Mouse (Mus musculus) CH12.LX (cell line): ENCODE measurements around the gene Btbd9.

Experiments used
- BHLHE40 ChIP-seq: IDR thresholded peaks from 2 replicates; pipeline ENCODE4 v1.6.1; 2011; ENCODE audit warnings: mild to moderate bottlenecking, low read depth, low read length, improper control_type of control experiment
- CHD2 ChIP-seq: IDR thresholded peaks from 2 replicates; pipeline ENCODE4 v1.6.1; 2011; ENCODE audit warnings: low read length, improper control_type of control experiment
- CTCF ChIP-seq, 2 experiments: IDR thresholded peaks in 1 of 2; conservative IDR thresholded peaks in 1 of 2; 2 replicates each; pipeline ENCODE4 v1.5.1; 2011 to 2012; ENCODE audit warnings: low read depth in 2 of 2, low read length in 2 of 2, improper control_type of control experiment in 1 of 2, inconsistent platforms in 1 of 2, mild to moderate bottlenecking in 1 of 2, moderate library complexity in 1 of 2
- E2F4 ChIP-seq: IDR thresholded peaks from 2 replicates; pipeline ENCODE4 v1.6.1; 2011; ENCODE audit warnings: low read depth, low read length, improper control_type of control experiment; ENCODE audit not compliant: insufficient replicate concordance
- EP300 ChIP-seq: IDR thresholded peaks from 2 replicates; pipeline ENCODE4 v1.6.1; 2011; ENCODE audit warnings: low read length, improper control_type of control experiment
- JUND ChIP-seq: conservative IDR thresholded peaks from 2 replicates; pipeline ENCODE4 v1.6.1; 2011; ENCODE audit warnings: low read depth, low read length, improper control_type of control experiment
- MAX ChIP-seq: IDR thresholded peaks from 2 replicates; pipeline ENCODE4 v1.6.1; 2011; ENCODE audit warnings: low read length, improper control_type of control experiment
- MYC ChIP-seq: IDR thresholded peaks from 2 replicates; pipeline ENCODE4 v1.6.1; 2011; ENCODE audit warnings: low read depth, mild to moderate bottlenecking, improper control_type of control experiment, low read length
- POLR2A ChIP-seq: IDR thresholded peaks from 2 replicates; pipeline ENCODE4 v1.6.1; 2011; ENCODE audit warnings: low read depth, mild to moderate bottlenecking, improper control_type of control experiment, low read length
- RAD21 ChIP-seq: IDR thresholded peaks from 2 replicates; pipeline ENCODE4 v1.6.1; 2011; ENCODE audit warnings: low read depth, mild to moderate bottlenecking, low read length, improper control_type of control experiment, moderate library complexity
- SIN3A ChIP-seq: IDR thresholded peaks from 2 replicates; pipeline ENCODE4 v1.6.1; 2012; ENCODE audit warnings: low read length, improper control_type of control experiment, inconsistent platforms
- USF2 ChIP-seq: conservative IDR thresholded peaks from 2 replicates; pipeline ENCODE4 v1.6.1; 2011; ENCODE audit warnings: low read depth, low read length, improper control_type of control experiment
- ZKSCAN1 ChIP-seq: IDR thresholded peaks from 2 replicates; pipeline ENCODE4 v1.6.1; 2012; ENCODE audit warnings: low read depth, inconsistent platforms, low read length, improper control_type of control experiment, borderline replicate concordance

GRCm38 (mm10) chr17:30195591-30196183 lies 380.6 kb downstream of the Btbd9 start:
- TF ChIP-seq EP300 (no peak), USF2 (no peak), CTCF (conservative IDR thresholded peaks at IDR 0.05 in 1 of 2, IDR thresholded peaks at IDR 0.05 in 1 of 2; ENCODE audit: low read depth in 2 of 2, low read length in 2 of 2) (no peak), RAD21 (no peak), JUND (no peak), SIN3A (no peak), MAX (no peak), POLR2A (no peak), MYC (no peak), BHLHE40 (no peak), E2F4 (no peak), ZKSCAN1 (no peak), CHD2 (no peak)
